ENCODE assay signal across 8 mouse cellular contexts in genomic region chr13:51274639-51275038, GRCm38 (mm10).
DNase-seq lines count a peak whose midpoint lies in the region; ATAC-seq and TF ChIP-seq lines count a peak whose summit lies in the region.
"Had no signal": no experiment of that assay in that cellular context is flagged by ENCODE, and none has a peak within 500 bp of the region (broad histone marks: within the 10 kb centered on the region; RNA-seq: fewer than 3 reads in every experiment).

No protein-coding gene starts in this region.

- H3K36me3 ChIP-seq in kidney, embryonic 16.5 days (ENCODE audit: insufficient read depth, low read length) = no peaks in the 10 kb centered on the region
- H3K36me3 ChIP-seq: neural tube, embryonic 13.5 days had no signal

- DNase-seq in brain, embryonic 14.5 days (ENCODE audit: low read depth) = peak; percentile 23
- peak; percentile 60 for DNase-seq in gastrocnemius, adult 2 months
- no peak for DNase-seq in frontal cortex, postnatal 36 days (ENCODE audit: low spot score in 2 of 2)
- no peak for DNase-seq in cerebellum, postnatal 4 days (ENCODE audit: low spot score in 2 of 2)
- DNase-seq in left cerebral cortex, adult 18-20 months (ENCODE audit: low spot score in 2 of 2) = no peak

- peaks cover 12% of the 10 kb centered on the region; the same call in 1 of the 2 replicates for H3K9me3 ChIP-seq in kidney, embryonic 16.5 days (ENCODE audit: low read length)
- H3K9me3 ChIP-seq: neural tube, embryonic 13.5 days had no signal

- peaks cover 33% of the 10 kb centered on the region for H3K4me1 ChIP-seq in kidney, embryonic 16.5 days (ENCODE audit: insufficient read depth, low read length)

- intact Hi-C loops in gastrocnemius, adult 2 months (cut with DNase I) = no loop called here

- H3K27ac ChIP-seq in gastrocnemius, adult 2 months = no peak overlapping the region
- peak overlapping the region; percentile 13; the same call in 1 of the 2 replicates for H3K27ac ChIP-seq in kidney, embryonic 16.5 days (ENCODE audit: low read length)
- H3K27ac ChIP-seq: neural tube, embryonic 13.5 days had no signal

- no peaks in the 10 kb centered on the region for H3K27me3 ChIP-seq in kidney, embryonic 16.5 days (ENCODE audit: insufficient read depth, low read length)
- H3K27me3 ChIP-seq: neural tube, embryonic 13.5 days had no signal

- H3K4me3 ChIP-seq in gastrocnemius, adult 2 months = no peak overlapping the region
- no peak overlapping the region for H3K4me3 ChIP-seq in kidney, embryonic 16.5 days (ENCODE audit: low read length)
- H3K4me3 ChIP-seq: neural tube, embryonic 13.5 days had no signal

- no peak overlapping the region for H3K9ac ChIP-seq in kidney, embryonic 16.5 days (replicated peaks; ENCODE audit: low read length)
- H3K9ac ChIP-seq: neural tube, embryonic 13.5 days had no signal

- no peak for TF ChIP-seq POLR2A in brain, embryonic 14.5 days (IDR thresholded peaks at IDR 0.05; ENCODE audit: borderline replicate concordance, extremely low read depth, insufficient read depth, insufficient read length, poor library complexity, severe bottlenecking)

- TF ChIP-seq CTCF in brain, embryonic 14.5 days (IDR thresholded peaks at IDR 0.05; ENCODE audit: borderline replicate concordance, extremely low read depth, insufficient read depth, insufficient read length) = no peak
- TF ChIP-seq CTCF in gastrocnemius, adult 2 months (IDR thresholded peaks at IDR 0.05) = no peak

- WGBS in kidney, embryonic 16.5 days = 43% methylated on average over 5 of the region's 5 CpGs

- peak; percentile 69; the same call in 1 of the 2 replicates for ATAC-seq in kidney, embryonic 16.5 days (ENCODE audit: low FRiP score, low TSS enrichment)
- peak; percentile 34; the same call in 1 of the 2 replicates for ATAC-seq in neutrophil, adult 5-6 weeks (ENCODE audit: extremely low read depth, insufficient number of reproducible peaks, low FRiP score, poor library complexity, severe bottlenecking)

- H3K4me2 ChIP-seq in kidney, embryonic 16.5 days (replicated peaks; ENCODE audit: low read depth, low read length) = no peak overlapping the region
- H3K4me2 ChIP-seq: neural tube, embryonic 13.5 days had no signal

Comparison
In these comparisons a context has a peak if more than half of its experiments do, and no peak if none do; other contexts are left out.
1. DNase-seq: peak in brain, embryonic 14.5 days (single experiment) and gastrocnemius, adult 2 months (single experiment); none in frontal cortex, postnatal 36 days (0 of 2), cerebellum, postnatal 4 days (0 of 2) and left cerebral cortex, adult 18-20 months (0 of 2).